Mouse (Mus musculus) liver, embryonic 14.5 days (tissue): ENCODE measurements around the gene Syt1.

ENCODE experiments used
- CTCF ChIP-seq: IDR thresholded peaks from 2 replicates; pipeline ENCODE4 v1.5.1; 2016; ENCODE audit warnings: antibody characterized with exemption, low read depth, control low read depth
- EP300 ChIP-seq: IDR thresholded peaks from 2 replicates; pipeline ENCODE4 v1.6.1; 2016; ENCODE audit warnings: antibody characterized with exemption, low read depth

DNA sequence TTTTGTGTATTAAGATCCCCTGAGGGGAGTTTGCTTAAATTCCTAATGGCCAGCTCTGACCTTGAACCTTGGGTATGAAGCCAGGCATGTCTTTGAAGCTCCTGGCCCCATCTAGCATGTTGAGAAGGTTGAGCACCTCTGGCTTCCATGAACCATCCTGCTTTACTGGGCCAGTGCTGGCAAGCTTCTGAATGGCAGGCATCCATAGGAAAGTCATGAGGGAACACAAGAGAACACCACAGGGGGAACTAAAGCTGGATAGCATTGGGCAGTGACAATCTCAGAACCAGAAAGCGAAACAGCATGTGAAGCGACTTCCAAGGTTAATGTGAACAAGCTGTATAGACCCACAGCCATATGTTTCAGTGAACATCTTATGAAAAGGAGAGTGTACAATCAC, 130.4 kb downstream of the Syt1 start:
- TF ChIP-seq CTCF (no peak), EP300 (no peak)
